Mouse (Mus musculus) limb, embryonic 13.5 days (tissue): Measurements from ENCODE around the gene Gm45062. TPM values are rescaled to one million over a fixed set of nuclear protein-coding genes. Genes with fewer than 3 reads are reported as not detected.

Experiments
- ATAC-seq: fragments of 200-750 bp; cut with Nextera tagmentation; 2 replicates; pipeline ENCODE4 v1.8.0; 2017; ENCODE audit warnings: low read depth, moderate number of reproducible peaks, moderate TSS enrichment; ENCODE audit not compliant: low FRiP score
- H3K27ac ChIP-seq: fragments of 300-500 bp; sonication (generic); 2 replicates; pipeline ENCODE4 v1.5.1; 2015; ENCODE audit warnings: inconsistent platforms, mild to moderate bottlenecking, moderate library complexity
- H3K27me3 ChIP-seq: fragments of 300-500 bp; sonication (generic); 2 replicates; pipeline ENCODE4 v1.6.1; 2015; ENCODE audit warnings: mild to moderate bottlenecking, inconsistent platforms
- H3K36me3 ChIP-seq: fragments of 300-500 bp; sonication (generic); 2 replicates; pipeline ENCODE4 v1.6.1; 2015; ENCODE audit warnings: inconsistent platforms, mild to moderate bottlenecking, moderate library complexity
- H3K4me1 ChIP-seq: fragments of 300-500 bp; sonication (generic); 2 replicates; pipeline ENCODE4 v1.6.1; 2015; ENCODE audit warnings: inconsistent platforms
- H3K4me2 ChIP-seq: fragments of 300-500 bp; sonication (generic); replicated peaks from 2 replicates; pipeline ENCODE4 v1.6.1; 2015; ENCODE audit warnings: inconsistent platforms, mild to moderate bottlenecking, moderate library complexity
- H3K4me3 ChIP-seq: fragments of 300-500 bp; sonication (generic); 2 replicates; pipeline ENCODE4 v1.5.1; 2015; ENCODE audit warnings: moderate library complexity, mild to moderate bottlenecking, inconsistent platforms
- H3K9ac ChIP-seq: fragments of 300-500 bp; sonication (generic); 2 replicates; pipeline ENCODE4 v1.6.1; 2015; ENCODE audit warnings: mild to moderate bottlenecking, inconsistent platforms
- H3K9me3 ChIP-seq: fragments of 300-500 bp; sonication (generic); 2 replicates; pipeline ENCODE4 v1.6.1; 2016; ENCODE audit warnings: inconsistent platforms
- WGBS: fragments of 180-500 bp; shearing (Covaris S2); methylation state at CpG from one replicate; pipeline ENCODE4 v1.1.7; 2015; 5-methylcytosine and 5-hydroxymethylcytosine counted together
- polyA plus RNA-seq: library from polyadenylated mRNA; unstranded; fragments of >200 nt; fragmentation: Nextera tagmentation; extraction: Ambion mirVana; gene quantifications from 2 replicates; pipeline ENCODE4 v1.2.1, GENCODE M21; 2015

The Gm45062 gene
- polyA plus RNA-seq, 1 experiment from 2014 or later = 15.5 TPM

DNA sequence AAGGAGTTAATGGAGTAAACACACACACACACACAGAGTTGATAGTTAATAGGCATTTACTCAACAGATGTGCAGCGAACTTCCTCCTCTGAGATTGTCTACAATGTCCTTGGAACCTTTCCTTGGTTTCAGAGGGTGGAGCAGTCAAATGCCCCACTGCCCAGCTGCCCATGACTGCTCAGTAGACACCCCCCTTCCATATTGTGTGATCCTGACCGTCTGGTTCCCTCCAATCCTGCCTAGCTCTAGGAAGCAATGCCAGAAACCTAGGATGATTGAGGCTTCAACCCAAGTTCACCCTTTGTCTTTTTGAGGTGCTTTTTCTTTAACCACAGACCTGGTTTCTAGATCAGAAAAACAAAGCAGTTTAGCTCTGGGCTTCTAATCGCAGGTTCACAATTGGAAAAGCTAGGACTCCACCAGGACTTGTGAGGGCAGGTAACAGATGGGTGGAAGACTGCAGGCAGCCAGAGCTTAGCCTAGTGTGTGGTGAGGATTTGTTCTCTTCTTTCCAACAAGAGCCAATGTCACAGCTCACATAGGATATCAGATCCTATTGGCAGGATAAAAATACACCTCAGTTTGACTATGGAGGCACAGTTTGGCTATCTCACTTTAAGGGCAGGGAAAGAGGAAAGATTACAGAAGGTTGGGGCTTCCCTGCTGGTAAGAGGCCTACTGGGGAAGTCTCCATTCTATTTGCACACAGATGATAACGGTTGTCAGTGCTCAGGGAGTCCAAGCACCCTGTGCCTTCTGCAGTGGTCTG lies 360.5 kb downstream of the Gm45062 start:
- Histone ChIP-seq H3K27ac (no peak overlapping the region), H3K27me3 (no peaks in the 10 kb centered on the region), H3K36me3 (no peaks in the 10 kb centered on the region), H3K9me3 (no peaks in the 10 kb centered on the region), H3K4me2 (no peak overlapping the region), H3K4me3 (no peak overlapping the region), H3K9ac (no peak overlapping the region), H3K4me1 (no peaks in the 10 kb centered on the region)
- ATAC-seq = no peak
- WGBS = 77% methylated on average over 4 of the region's 4 CpGs

DNA sequence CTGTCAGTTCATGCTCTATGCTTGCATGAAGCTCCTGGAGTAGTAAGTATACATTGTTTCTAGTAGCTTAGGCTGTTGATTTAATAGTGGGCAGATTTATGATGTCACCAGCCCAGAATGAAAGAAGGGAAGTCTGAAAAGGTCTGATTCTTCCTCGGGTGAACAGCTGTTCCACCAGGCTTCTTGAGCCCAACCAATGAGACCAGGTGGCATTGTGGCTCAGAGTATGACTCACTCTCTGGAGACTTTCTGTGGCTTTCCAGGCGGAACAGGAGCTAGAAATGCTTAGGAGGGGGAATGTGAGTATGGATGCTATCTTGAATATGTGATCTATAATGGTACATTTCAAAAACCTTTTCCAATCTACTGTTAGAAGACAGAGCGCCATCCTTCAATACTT lies 363.8 kb downstream of the Gm45062 start:
- H3K27me3 ChIP-seq = no peaks in the 10 kb centered on the region
- H3K4me2 ChIP-seq = no peak overlapping the region
- 69% methylated on average over 3 of the region's 3 CpGs for WGBS
- no peak overlapping the region for H3K9ac ChIP-seq
- no peak for ATAC-seq
- H3K4me3 ChIP-seq = no peak overlapping the region
- H3K27ac ChIP-seq = no peak overlapping the region
- no peaks in the 10 kb centered on the region for H3K4me1 ChIP-seq
- no peaks in the 10 kb centered on the region for H3K9me3 ChIP-seq
- no peaks in the 10 kb centered on the region for H3K36me3 ChIP-seq

DNA sequence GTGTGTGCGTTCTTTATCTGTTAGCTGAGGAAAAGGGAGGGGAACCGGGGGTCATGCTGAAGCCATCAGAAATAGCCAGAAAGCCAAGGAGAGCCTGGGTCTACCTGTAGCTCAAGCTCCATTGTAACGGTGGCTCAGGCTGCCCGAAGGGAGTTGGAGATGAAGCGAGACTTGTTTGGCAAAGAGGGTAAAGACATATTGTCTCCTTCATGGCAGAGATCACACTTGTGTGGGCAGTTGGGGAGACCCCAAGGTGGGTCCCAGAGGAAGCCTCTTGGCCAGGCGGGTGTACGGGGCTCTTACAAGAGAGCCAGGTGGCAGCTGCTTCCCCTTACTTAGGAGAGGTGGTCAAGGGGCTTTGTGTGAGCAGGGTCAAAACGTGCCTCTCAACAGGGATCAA lies 369.0 kb downstream of the Gm45062 start:
- Histone ChIP-seq H3K4me1 (no peaks in the 10 kb centered on the region), H3K36me3 (no peaks in the 10 kb centered on the region), H3K27ac (no peak overlapping the region), H3K9me3 (no peaks in the 10 kb centered on the region), H3K27me3 (no peaks in the 10 kb centered on the region), H3K9ac (no peak overlapping the region), H3K4me3 (no peak overlapping the region), H3K4me2 (no peak overlapping the region)
- 92% methylated on average over 8 of the region's 8 CpGs for WGBS
- ATAC-seq = no peak

DNA sequence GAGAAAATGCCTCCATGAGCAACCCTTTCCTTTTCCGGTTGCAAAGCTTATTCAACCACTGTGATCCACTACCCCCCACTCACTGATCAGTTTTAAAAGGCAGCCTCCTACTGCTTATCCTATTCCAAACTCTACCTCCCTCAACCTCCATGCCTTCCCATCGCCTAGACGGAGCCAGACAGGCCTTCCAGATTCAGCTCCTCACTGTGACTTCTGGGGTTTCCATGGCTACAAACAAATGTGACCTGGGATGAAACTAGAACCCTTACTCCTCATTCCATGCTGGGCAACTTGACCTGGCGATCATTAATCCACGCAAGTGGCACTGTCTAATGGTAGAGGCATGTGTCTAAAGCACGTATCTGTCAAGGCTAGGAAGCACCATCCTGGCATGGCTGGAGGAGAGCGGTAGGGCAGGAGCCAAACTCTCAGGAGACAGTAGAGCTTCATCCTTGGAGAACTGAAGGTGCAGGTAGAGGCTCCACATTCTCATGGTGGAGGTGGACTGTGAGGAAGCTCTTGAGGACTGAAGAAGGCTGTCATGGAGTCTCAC lies 369.5 kb downstream of the Gm45062 start:
- Histone ChIP-seq H3K4me2 (no peak overlapping the region), H3K9me3 (no peaks in the 10 kb centered on the region), H3K9ac (no peak overlapping the region), H3K36me3 (no peaks in the 10 kb centered on the region), H3K4me1 (0 out of 2 replicates have a peak, but pooled peaks cover 4% of the 10 kb centered on the region), H3K27me3 (no peaks in the 10 kb centered on the region), H3K27ac (no peak overlapping the region), H3K4me3 (no peak overlapping the region)
- 82% methylated on average over 7 of the region's 7 CpGs for WGBS
- ATAC-seq = no peak

DNA sequence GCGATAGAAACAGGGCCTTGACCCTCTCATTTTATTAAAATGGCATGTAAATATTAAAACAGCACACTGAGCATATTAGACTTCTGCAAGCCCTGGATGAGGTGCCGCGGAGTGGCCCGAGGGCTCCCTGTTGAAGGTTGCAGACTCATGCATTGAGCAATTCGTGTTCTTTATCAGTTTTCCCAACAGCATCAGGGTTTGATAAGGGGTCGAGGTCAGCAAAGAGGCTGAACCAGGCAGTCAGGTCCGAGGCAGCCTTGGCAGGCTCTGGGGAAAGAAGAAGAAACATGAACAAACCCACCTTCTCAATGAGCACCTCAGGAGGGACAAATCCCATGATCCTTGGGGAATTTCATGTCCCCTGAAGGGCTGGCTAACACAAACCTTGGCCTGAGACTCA lies 371.3 kb downstream of the Gm45062 start:
- Histone ChIP-seq H3K4me3 (no peak overlapping the region), H3K4me2 (no peak overlapping the region), H3K9ac (no peak overlapping the region), H3K4me1 (peaks cover 10% of the 10 kb centered on the region; the same call in 1 of the 2 replicates), H3K27ac (no peak overlapping the region), H3K27me3 (no peaks in the 10 kb centered on the region), H3K9me3 (no peaks in the 10 kb centered on the region), H3K36me3 (no peaks in the 10 kb centered on the region)
- no peak for ATAC-seq
- 85% methylated on average over 7 of the region's 7 CpGs for WGBS

DNA sequence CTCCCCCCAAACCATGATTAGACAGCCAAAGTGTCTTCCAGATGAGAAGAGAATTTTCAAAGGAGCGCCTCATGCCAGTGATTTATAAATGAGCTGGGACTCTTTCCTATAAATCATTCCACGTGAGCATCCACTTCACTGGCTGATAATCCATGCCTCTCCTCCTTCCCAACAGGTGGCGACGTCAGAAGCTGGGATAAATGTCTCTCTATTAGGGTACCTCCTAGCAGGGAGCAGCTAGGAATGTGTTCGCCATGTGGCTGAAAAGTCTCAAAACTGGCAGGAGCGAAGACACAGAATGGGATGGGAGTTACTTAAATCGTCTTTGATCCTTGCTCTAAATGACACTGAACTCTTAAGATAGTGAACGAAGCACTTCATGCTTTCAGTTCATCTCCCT lies 372.1 kb downstream of the Gm45062 start:
- peaks cover 10% of the 10 kb centered on the region; the same call in 1 of the 2 replicates for H3K4me1 ChIP-seq
- no peaks in the 10 kb centered on the region for H3K27me3 ChIP-seq
- ATAC-seq = no peak
- H3K9me3 ChIP-seq = no peaks in the 10 kb centered on the region
- H3K27ac ChIP-seq = no peak overlapping the region
- WGBS = 75% methylated on average over 8 of the region's 8 CpGs
- H3K4me2 ChIP-seq = no peak overlapping the region
- no peak overlapping the region for H3K9ac ChIP-seq
- H3K4me3 ChIP-seq = no peak overlapping the region
- no peaks in the 10 kb centered on the region for H3K36me3 ChIP-seq

DNA sequence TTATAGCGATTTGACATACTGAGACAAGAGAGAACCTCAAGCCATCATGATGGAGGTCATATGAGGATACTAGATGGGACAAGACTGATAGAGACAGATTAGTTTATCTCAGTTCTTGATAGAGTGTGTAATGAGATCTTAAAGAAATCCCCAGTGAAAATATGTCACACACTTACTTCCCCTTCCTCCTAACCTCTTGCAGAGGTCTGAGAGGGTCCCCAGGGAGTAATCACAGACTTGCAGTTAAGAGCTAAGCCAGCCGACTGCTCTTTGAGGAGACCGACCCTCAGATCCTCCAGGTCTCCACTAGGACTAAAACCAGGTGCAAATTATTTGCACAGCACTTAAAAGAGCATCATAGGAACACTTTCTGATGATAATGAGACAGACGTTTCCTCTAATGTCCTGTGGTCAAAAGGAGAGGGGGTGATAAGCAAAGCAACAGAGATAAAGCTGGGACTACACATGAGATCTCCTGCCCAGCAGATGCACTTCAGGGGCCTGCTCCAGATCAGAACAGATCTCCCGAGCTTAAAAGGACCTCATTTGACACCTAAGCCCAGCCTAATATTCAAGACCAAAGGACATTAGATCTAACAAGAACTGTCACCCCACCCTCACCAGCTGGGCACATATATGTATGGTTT lies 372.9 kb downstream of the Gm45062 start:
- no peak for ATAC-seq
- Histone ChIP-seq H3K9me3 (no peaks in the 10 kb centered on the region), H3K27ac (no peak overlapping the region), H3K36me3 (no peaks in the 10 kb centered on the region), H3K4me2 (no peak overlapping the region), H3K27me3 (no peaks in the 10 kb centered on the region), H3K4me1 (peaks cover 10% of the 10 kb centered on the region; the same call in 1 of the 2 replicates), H3K9ac (no peak overlapping the region), H3K4me3 (no peak overlapping the region)
- 51% methylated on average over 5 of the region's 5 CpGs for WGBS

DNA sequence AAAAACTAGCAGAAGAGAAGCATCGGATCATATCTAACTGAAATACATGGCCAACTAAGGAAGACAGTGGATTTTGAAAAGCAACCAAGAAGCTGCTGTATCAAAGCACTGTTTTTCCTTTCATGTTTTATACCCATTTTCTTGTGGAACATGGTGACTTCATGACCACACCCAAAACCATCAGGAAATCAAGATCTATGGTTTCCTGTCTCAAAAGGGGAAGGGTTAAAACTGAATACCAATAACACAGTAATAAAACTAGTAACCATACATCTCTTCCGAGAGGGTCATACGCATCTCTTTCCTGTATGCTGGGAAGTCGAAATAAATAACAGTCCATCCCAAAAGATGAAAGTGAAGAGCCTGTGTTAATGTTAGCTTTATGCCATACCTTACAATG lies 373.5 kb downstream of the Gm45062 start:
- Histone ChIP-seq H3K27ac (no peak overlapping the region), H3K9me3 (no peaks in the 10 kb centered on the region), H3K36me3 (no peaks in the 10 kb centered on the region), H3K27me3 (no peaks in the 10 kb centered on the region), H3K4me1 (peaks cover 10% of the 10 kb centered on the region; the same call in 1 of the 2 replicates), H3K4me3 (no peak overlapping the region), H3K4me2 (no peak overlapping the region), H3K9ac (no peak overlapping the region)
- no peak for ATAC-seq
- 92% methylated on average over 4 of the region's 4 CpGs for WGBS

DNA sequence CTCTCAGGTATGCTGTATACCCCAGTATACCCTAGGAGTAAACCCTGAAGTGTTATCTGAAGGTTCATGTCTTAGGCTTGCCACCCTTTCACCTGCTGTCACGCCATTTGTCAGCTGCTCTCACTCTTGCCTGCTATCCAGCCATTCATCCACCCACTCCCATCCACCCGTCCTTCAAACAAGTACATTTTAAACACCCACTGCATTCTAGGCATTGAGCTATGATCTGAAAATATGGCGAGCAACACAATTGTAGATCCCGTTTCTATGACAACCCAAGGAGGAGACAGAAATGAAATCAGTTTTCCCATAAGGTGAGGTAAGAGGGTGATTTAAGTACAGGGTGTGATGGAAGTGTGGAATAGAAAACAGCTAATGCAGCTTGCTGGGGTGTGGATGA lies 378.9 kb downstream of the Gm45062 start:
- 88% methylated on average over 4 of the region's 4 CpGs for WGBS
- no peaks in the 10 kb centered on the region for H3K9me3 ChIP-seq
- H3K4me2 ChIP-seq = no peak overlapping the region
- no peak overlapping the region for H3K27ac ChIP-seq
- H3K36me3 ChIP-seq = no peaks in the 10 kb centered on the region
- ATAC-seq = no peak
- no peak overlapping the region for H3K9ac ChIP-seq
- no peak overlapping the region for H3K4me3 ChIP-seq
- no peaks in the 10 kb centered on the region for H3K27me3 ChIP-seq
- H3K4me1 ChIP-seq = peaks cover 15% of the 10 kb centered on the region

DNA sequence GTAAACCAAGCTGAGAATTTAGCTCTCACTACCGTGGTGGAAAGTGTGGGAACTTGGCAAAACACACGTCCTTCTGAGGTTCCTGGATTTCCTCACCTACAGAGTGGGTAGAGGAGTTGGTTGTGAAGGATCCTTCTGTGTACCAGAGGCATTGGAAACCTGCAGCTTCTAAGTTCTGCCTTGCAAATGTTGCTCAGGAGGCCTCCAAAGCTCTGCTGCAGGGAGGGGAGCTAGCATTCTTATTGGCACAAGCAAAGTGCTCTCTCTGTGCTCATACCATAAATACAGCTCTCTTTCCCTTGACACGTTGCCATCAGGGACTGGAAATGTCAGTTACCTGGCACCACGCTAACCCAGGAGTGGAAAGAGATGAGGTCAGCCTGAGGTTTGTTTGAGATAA lies 379.6 kb downstream of the Gm45062 start:
- Histone ChIP-seq H3K27me3 (no peaks in the 10 kb centered on the region), H3K27ac (no peak overlapping the region; the same call in 1 of the 2 replicates), H3K4me1 (peaks cover 10% of the 10 kb centered on the region), H3K4me3 (no peak overlapping the region), H3K4me2 (no peak overlapping the region), H3K36me3 (no peaks in the 10 kb centered on the region), H3K9ac (no peak overlapping the region), H3K9me3 (no peaks in the 10 kb centered on the region)
- WGBS = 77% methylated on average over 4 of the region's 4 CpGs
- no peak for ATAC-seq

DNA sequence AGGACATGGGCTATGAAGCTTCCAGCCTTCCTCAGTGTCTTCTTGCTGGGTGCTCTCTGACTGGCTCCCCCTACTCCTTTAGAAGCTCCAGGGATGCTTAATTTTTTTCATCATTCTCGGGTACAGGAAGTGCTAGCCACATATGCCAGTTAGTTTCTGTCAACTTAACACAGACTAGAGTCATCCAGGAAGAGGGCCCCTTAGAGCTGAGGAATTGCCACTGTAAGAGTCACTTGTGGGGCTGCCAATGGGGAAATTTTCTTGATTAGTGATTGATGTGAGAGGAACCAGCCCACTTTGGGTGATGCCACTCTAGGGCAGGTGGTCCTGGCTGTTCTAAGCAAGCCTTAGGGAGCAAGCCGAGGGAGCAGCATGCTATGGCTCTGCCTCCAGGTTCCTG lies 380.3 kb downstream of the Gm45062 start:
- Histone ChIP-seq H3K4me1 (peaks cover 5% of the 10 kb centered on the region; the same call in 1 of the 2 replicates), H3K4me3 (no peak overlapping the region), H3K9ac (no peak overlapping the region), H3K36me3 (no peaks in the 10 kb centered on the region), H3K27ac (no peak overlapping the region), H3K9me3 (no peaks in the 10 kb centered on the region), H3K4me2 (no peak overlapping the region), H3K27me3 (no peaks in the 10 kb centered on the region)
- 80% methylated on average over 2 of the region's 2 CpGs for WGBS
- ATAC-seq = no peak

DNA sequence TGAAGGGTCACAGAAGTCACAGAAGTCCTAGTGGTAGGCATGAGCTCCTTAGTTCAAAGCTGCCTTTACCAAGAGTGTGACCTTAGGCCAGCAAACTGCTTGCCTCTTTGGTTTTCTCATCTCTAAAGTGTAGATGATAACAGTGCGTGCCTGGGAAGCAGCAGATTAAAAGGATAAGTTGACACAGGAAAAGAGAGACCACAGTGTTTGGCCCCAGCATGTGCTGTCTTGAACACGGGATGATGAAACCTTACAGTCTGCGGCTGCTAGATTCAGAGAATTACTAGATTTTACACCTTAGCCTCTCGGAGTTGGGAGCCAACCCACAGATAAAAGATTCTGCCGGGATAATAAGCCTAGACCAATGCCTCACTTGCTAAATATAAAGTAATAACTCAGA lies 381.6 kb downstream of the Gm45062 start:
- Histone ChIP-seq H3K36me3 (no peaks in the 10 kb centered on the region), H3K27me3 (no peaks in the 10 kb centered on the region), H3K9ac (no peak overlapping the region), H3K9me3 (no peaks in the 10 kb centered on the region), H3K4me3 (no peak overlapping the region), H3K27ac (no peak overlapping the region), H3K4me1 (peaks cover 12% of the 10 kb centered on the region), H3K4me2 (no peak overlapping the region)
- no peak for ATAC-seq
- 90% methylated on average over 5 of the region's 5 CpGs for WGBS
